ENCODE assay signal across 15 mouse cellular contexts in genomic region chr6:92981451-92982186, GRCm38 (mm10).
"Had no signal": no experiment of that assay in that cellular context is flagged by ENCODE, and none has a peak within 500 bp of the region (broad histone marks: within the 10 kb centered on the region; RNA-seq: fewer than 3 reads in every experiment).

No protein-coding gene starts in this region.

- ATAC-seq: liver, embryonic 12.5 days had no signal

- H3K9ac ChIP-seq: limb, embryonic 15.5 days; liver, embryonic 12.5 days; lung, embryonic 14.5 days; neural tube, embryonic 15.5 days had no signal

- H3K27ac ChIP-seq: limb, embryonic 15.5 days; liver, embryonic 12.5 days; midbrain, embryonic 10.5 days; neural tube, embryonic 15.5 days; stomach, postnatal 0 days had no signal

- DNase-seq: layer of hippocampus, adult 9-11 months; layer of hippocampus, postnatal 36 days; lung, embryonic 14.5 days; lung, postnatal 10 days; lung, postnatal 4 days; midbrain, embryonic 14.5 days; right cerebral cortex, adult 18-20 months; right cerebral cortex, postnatal 25 days; thymus, postnatal 4 days had no signal

- H3K27me3 ChIP-seq: limb, embryonic 15.5 days; liver, embryonic 12.5 days; neural tube, embryonic 15.5 days had no signal

- H3K4me2 ChIP-seq: limb, embryonic 15.5 days; liver, embryonic 12.5 days; lung, embryonic 14.5 days; neural tube, embryonic 15.5 days had no signal

- H3K9me3 ChIP-seq: limb, embryonic 15.5 days; liver, embryonic 12.5 days; midbrain, embryonic 10.5 days; neural tube, embryonic 15.5 days had no signal

- H3K4me3 ChIP-seq: limb, embryonic 15.5 days; liver, embryonic 12.5 days; midbrain, embryonic 10.5 days; myocyte; neural tube, embryonic 15.5 days had no signal

- H3K36me3 ChIP-seq: limb, embryonic 15.5 days; liver, embryonic 12.5 days; midbrain, embryonic 10.5 days; neural tube, embryonic 15.5 days had no signal

- H3K4me1 ChIP-seq: limb, embryonic 15.5 days; liver, embryonic 12.5 days; midbrain, embryonic 10.5 days; neural tube, embryonic 15.5 days had no signal
